Mouse (Mus musculus): ENCODE results near the gene Zc3h7a. TPM values are rescaled to one million over a fixed set of nuclear protein-coding genes. Genes with fewer than 3 reads are reported as not detected.
"Not testable (repeated sequence)": the region's sequence is repeated elsewhere in the genome, so short reads cannot be mapped to it uniquely, and the experiment has no call there.

The Zc3h7a gene
- polyA plus RNA-seq, 1 experiment = 159 TPM

GRCm38 (mm10) chr16:11154500-11154899 is 21.7 kb downstream of the Zc3h7a start:
- H3K27ac ChIP-seq (ENCODE audit: insufficient read depth, low read length) = no peak overlapping the region
- H3K4me3 ChIP-seq (ENCODE audit: insufficient read depth, low read length) = no peak overlapping the region
- TF ChIP-seq CTCF (IDR thresholded peaks at IDR 0.05; ENCODE audit: borderline replicate concordance, insufficient read depth, low read length) = no peak
- no peak for TF ChIP-seq POLR2A (IDR thresholded peaks at IDR 0.05; ENCODE audit: low read depth, low read length)
- H3K4me1 ChIP-seq (ENCODE audit: control insufficient read depth, insufficient read depth, low read length) = no peaks in the 10 kb centered on the region

GRCm38 (mm10) chr16:11143706-11144483 is 32.3 kb downstream of the Zc3h7a start:
- H3K27ac ChIP-seq (ENCODE audit: insufficient read depth, low read length); H3K4me3 ChIP-seq (ENCODE audit: insufficient read depth, low read length); H3K4me1 ChIP-seq (ENCODE audit: control insufficient read depth, insufficient read depth, low read length): not testable (repeated sequence)

GRCm38 (mm10) chr16:11134348-11135344 is 41.5 kb downstream of the Zc3h7a start, which contains the start of gene Txndc11:
Gene Txndc11 (minus strand): TSS chr16:11134650.
- Histone ChIP-seq H3K27ac (ENCODE audit: insufficient read depth, low read length) (peak within 1 kb of the TSS; percentile 67), H3K4me3 (ENCODE audit: insufficient read depth, low read length) (peak within 1 kb of the TSS; percentile 92), H3K4me1 (ENCODE audit: control insufficient read depth, insufficient read depth, low read length) (no peaks in the 10 kb centered on the region)
- TF ChIP-seq CTCF (IDR thresholded peaks at IDR 0.05; ENCODE audit: borderline replicate concordance, insufficient read depth, low read length) (no peak), POLR2A (IDR thresholded peaks at IDR 0.05; ENCODE audit: low read depth, low read length) (peak; percentile 86)

GRCm38 (mm10) chr16:11133476-11134347 is 42.5 kb downstream of the Zc3h7a start:
- H3K4me3 ChIP-seq (ENCODE audit: insufficient read depth, low read length) = peak overlapping the region; percentile 92
- no peaks in the 10 kb centered on the region for H3K4me1 ChIP-seq (ENCODE audit: control insufficient read depth, insufficient read depth, low read length)
- H3K27ac ChIP-seq (ENCODE audit: insufficient read depth, low read length) = peak overlapping the region; percentile 44
- TF ChIP-seq POLR2A (IDR thresholded peaks at IDR 0.05; ENCODE audit: low read depth, low read length) = no peak
- no peak for TF ChIP-seq CTCF (IDR thresholded peaks at IDR 0.05; ENCODE audit: borderline replicate concordance, insufficient read depth, low read length)

GRCm38 (mm10) chr16:11132839-11133238 is 43.4 kb downstream of the Zc3h7a start:
- no peak overlapping the region for H3K27ac ChIP-seq (ENCODE audit: insufficient read depth, low read length)
- peak overlapping the region; percentile 92 for H3K4me3 ChIP-seq (ENCODE audit: insufficient read depth, low read length)
- H3K4me1 ChIP-seq (ENCODE audit: control insufficient read depth, insufficient read depth, low read length) = no peaks in the 10 kb centered on the region
- TF ChIP-seq POLR2A (IDR thresholded peaks at IDR 0.05; ENCODE audit: low read depth, low read length) = no peak
- no peak for TF ChIP-seq CTCF (IDR thresholded peaks at IDR 0.05; ENCODE audit: borderline replicate concordance, insufficient read depth, low read length)

GRCm38 (mm10) chr16:11128301-11128700 is 47.9 kb downstream of the Zc3h7a start:
- Histone ChIP-seq H3K27ac (ENCODE audit: insufficient read depth, low read length) (no peak overlapping the region), H3K4me3 (ENCODE audit: insufficient read depth, low read length) (no peak overlapping the region), H3K4me1 (ENCODE audit: control insufficient read depth, insufficient read depth, low read length) (no peaks in the 10 kb centered on the region)
- TF ChIP-seq POLR2A (IDR thresholded peaks at IDR 0.05; ENCODE audit: low read depth, low read length) (no peak), CTCF (IDR thresholded peaks at IDR 0.05; ENCODE audit: borderline replicate concordance, insufficient read depth, low read length) (no peak)

- TF ChIP-seq POLR2A (IDR thresholded peaks at IDR 0.05; ENCODE audit: low read depth, low read length) = no peak
- TF ChIP-seq CTCF (IDR thresholded peaks at IDR 0.05; ENCODE audit: borderline replicate concordance, insufficient read depth, low read length) = no peak
- H3K4me3 ChIP-seq (ENCODE audit: insufficient read depth, low read length) = no peak overlapping the region
- H3K27ac ChIP-seq (ENCODE audit: insufficient read depth, low read length) = no peak overlapping the region
- no peaks in the 10 kb centered on the region for H3K4me1 ChIP-seq (ENCODE audit: control insufficient read depth, insufficient read depth, low read length)
These were observed 50.8 kb downstream of the Zc3h7a start for GRCm38 (mm10) chr16:11125371-11125770.

- Histone ChIP-seq H3K27ac (ENCODE audit: insufficient read depth, low read length) (no peak overlapping the region), H3K4me3 (ENCODE audit: insufficient read depth, low read length) (no peak overlapping the region), H3K4me1 (ENCODE audit: control insufficient read depth, insufficient read depth, low read length) (no peaks in the 10 kb centered on the region)
- TF ChIP-seq POLR2A (IDR thresholded peaks at IDR 0.05; ENCODE audit: low read depth, low read length) (no peak), CTCF (IDR thresholded peaks at IDR 0.05; ENCODE audit: borderline replicate concordance, insufficient read depth, low read length) (no peak)
These were observed 52.1 kb downstream of the Zc3h7a start for GRCm38 (mm10) chr16:11124110-11124509.

GRCm38 (mm10) chr16:11122625-11123024 is 53.6 kb downstream of the Zc3h7a start:
- no peak overlapping the region for H3K4me3 ChIP-seq (ENCODE audit: insufficient read depth, low read length)
- no peak overlapping the region for H3K27ac ChIP-seq (ENCODE audit: insufficient read depth, low read length)
- H3K4me1 ChIP-seq (ENCODE audit: control insufficient read depth, insufficient read depth, low read length) = no peaks in the 10 kb centered on the region
- no peak for TF ChIP-seq POLR2A (IDR thresholded peaks at IDR 0.05; ENCODE audit: low read depth, low read length)
- TF ChIP-seq CTCF (IDR thresholded peaks at IDR 0.05; ENCODE audit: borderline replicate concordance, insufficient read depth, low read length) = no peak
